Mouse (Mus musculus) embryonic facial prominence, embryonic 14.5 days (tissue): Measurements from ENCODE around the gene Psmd11. TPM values are rescaled to one million over a fixed set of nuclear protein-coding genes. Genes with fewer than 3 reads are reported as not detected.
A peak's percentile ranks its signal among the peaks of the same experiment; 100 is the strongest.

ENCODE experiments used
- ATAC-seq: fragments of 200-750 bp; cut with Nextera tagmentation; 2 replicates; pipeline ENCODE4 v1.8.0; 2017; ENCODE audit warnings: low read depth, moderate number of reproducible peaks, moderate TSS enrichment
- DNase-seq: peaks from one replicate; pipeline ENCODE4 v3.0.0-alpha.2; 2015; ENCODE audit warnings: low spot score
- H3K27ac ChIP-seq: fragments of 300-500 bp; sonication (generic); replicated peaks from 2 replicates; pipeline ENCODE4 v1.5.1; 2014; ENCODE audit warnings: low read depth, mild to moderate bottlenecking, low read length, moderate library complexity
- H3K27me3 ChIP-seq: fragments of 300-500 bp; sonication (generic); replicated peaks from 2 replicates; pipeline ENCODE4 v1.6.1; 2014; ENCODE audit warnings: low read length; ENCODE audit not compliant: control insufficient read depth, insufficient read depth
- H3K36me3 ChIP-seq: fragments of 300-500 bp; sonication (generic); 2 replicates; pipeline ENCODE4 v1.6.1; 2014; ENCODE audit warnings: low read length, mixed read lengths; ENCODE audit not compliant: control insufficient read depth, insufficient read depth
- H3K4me1 ChIP-seq: fragments of 300-500 bp; sonication (generic); 2 replicates; pipeline ENCODE4 v1.6.1; 2014; ENCODE audit warnings: antibody characterized with exemption, low read length; ENCODE audit not compliant: control insufficient read depth, insufficient read depth
- H3K4me2 ChIP-seq: fragments of 300-500 bp; sonication (generic); 2 replicates; pipeline ENCODE4 v1.6.1; 2014; ENCODE audit warnings: low read depth, mild to moderate bottlenecking, low read length, moderate library complexity, mixed read lengths
- H3K4me3 ChIP-seq: fragments of 300-500 bp; sonication (generic); 2 replicates; pipeline ENCODE4 v1.5.1; 2014; ENCODE audit warnings: low read depth, mild to moderate bottlenecking, low read length
- H3K9ac ChIP-seq: fragments of 300-500 bp; sonication (generic); 2 replicates; pipeline ENCODE4 v1.6.1; 2014; ENCODE audit warnings: low read depth, mild to moderate bottlenecking, low read length, moderate library complexity, mixed read lengths
- H3K9me3 ChIP-seq: fragments of 300-500 bp; sonication (generic); 2 replicates; pipeline ENCODE4 v1.6.1; 2016; ENCODE audit warnings: low read length; ENCODE audit not compliant: control insufficient read depth
- WGBS: fragments of 180-500 bp; shearing (Covaris S2); extraction: QIAGEN DNeasy Blood & Tissue Kit; methylation state at CpG from one replicate; pipeline ENCODE4 v1.1.7; 2014; 5-methylcytosine and 5-hydroxymethylcytosine counted together
- polyA plus RNA-seq: library from polyadenylated mRNA; unstranded; fragments of >200 nt; fragmentation: Nextera tagmentation; extraction: Ambion mirVana; gene quantifications from 2 replicates; pipeline ENCODE4 v1.2.1, GENCODE M21; 2014

Psmd11 gene
- polyA plus RNA-seq, 1 experiment from 2014 or later = 264 TPM

- ATAC-seq (no peak), DNase-seq (no peak)
- Histone ChIP-seq H3K9ac (no peak overlapping the region), H3K4me2 (no peak overlapping the region), H3K4me3 (no peak overlapping the region), H3K27me3 (no peaks in the 10 kb centered on the region), H3K4me1 (peaks cover 9% of the 10 kb centered on the region), H3K9me3 (no peaks in the 10 kb centered on the region), H3K27ac (peak overlapping the region; percentile 58), H3K36me3 (no peaks in the 10 kb centered on the region)
- WGBS = 55% methylated on average over 11 of the region's 11 CpGs
Observed at GRCm38 (mm10) chr11:80498328-80499070, 70.1 kb downstream of the Psmd11 start.

- no peak overlapping the region for H3K4me3 ChIP-seq
- H3K27ac ChIP-seq = peak overlapping the region; percentile 58; the same call in 1 of the 2 replicates
- H3K9ac ChIP-seq = no peak overlapping the region
- ATAC-seq (no peak), DNase-seq (no peak)
- WGBS = 58% methylated on average over 4 of the region's 4 CpGs
- H3K36me3 ChIP-seq = no peaks in the 10 kb centered on the region
- H3K9me3 ChIP-seq = no peaks in the 10 kb centered on the region
- no peaks in the 10 kb centered on the region for H3K27me3 ChIP-seq
- H3K4me1 ChIP-seq = peaks cover 19% of the 10 kb centered on the region
- H3K4me2 ChIP-seq = no peak overlapping the region
Observed at GRCm38 (mm10) chr11:80499550-80499952, 71.1 kb downstream of the Psmd11 start.

GRCm38 (mm10) chr11:80503281-80503680 lies 74.9 kb downstream of the Psmd11 start:
- 78% methylated on average over 6 of the region's 6 CpGs for WGBS
- no peak overlapping the region for H3K4me3 ChIP-seq
- H3K4me1 ChIP-seq = peaks cover 23% of the 10 kb centered on the region
- H3K9me3 ChIP-seq = no peaks in the 10 kb centered on the region
- no peaks in the 10 kb centered on the region for H3K36me3 ChIP-seq
- H3K27me3 ChIP-seq = no peaks in the 10 kb centered on the region
- DNase-seq (no peak), ATAC-seq (no peak)
- H3K4me2 ChIP-seq = no peak overlapping the region
- no peak overlapping the region; the same call in 1 of the 2 replicates for H3K27ac ChIP-seq
- 0 out of 2 replicates have a peak overlapping the region, but pooled peaks have one; percentile 21 for H3K9ac ChIP-seq

GRCm38 (mm10) chr11:80503726-80504452 lies 75.5 kb downstream of the Psmd11 start:
- Histone ChIP-seq H3K4me3 (no peak overlapping the region), H3K27me3 (no peaks in the 10 kb centered on the region), H3K4me1 (peaks cover 25% of the 10 kb centered on the region), H3K4me2 (no peak overlapping the region), H3K36me3 (no peaks in the 10 kb centered on the region), H3K9ac (peak overlapping the region; percentile 21; the same call in 1 of the 2 replicates), H3K9me3 (no peaks in the 10 kb centered on the region), H3K27ac (peak overlapping the region; percentile 29; the same call in 1 of the 2 replicates)
- ATAC-seq (peak; percentile 81), DNase-seq (peak; percentile 92)
- 30% methylated on average over 13 of the region's 13 CpGs for WGBS

- H3K9ac ChIP-seq = no peak overlapping the region
Observed at GRCm38 (mm10) chr11:80504519-80505385, 76.3 kb downstream of the Psmd11 start.

GRCm38 (mm10) chr11:80505581-80505980 lies 77.2 kb downstream of the Psmd11 start:
- DNase-seq (no peak), ATAC-seq (no peak)
- H3K9ac ChIP-seq = no peak overlapping the region
- H3K4me2 ChIP-seq = no peak overlapping the region
- 76% methylated on average over 3 of the region's 3 CpGs for WGBS
- H3K36me3 ChIP-seq = no peaks in the 10 kb centered on the region
- no peaks in the 10 kb centered on the region for H3K9me3 ChIP-seq
- no peaks in the 10 kb centered on the region for H3K27me3 ChIP-seq
- H3K4me3 ChIP-seq = no peak overlapping the region
- peaks cover 24% of the 10 kb centered on the region for H3K4me1 ChIP-seq
- no peak overlapping the region for H3K27ac ChIP-seq

More at GRCm38 (mm10) chr11:80504519-80505385, 76.3 kb downstream of the Psmd11 start:
- H3K4me2 ChIP-seq = no peak overlapping the region
- no peaks in the 10 kb centered on the region for H3K9me3 ChIP-seq
- peaks cover 24% of the 10 kb centered on the region for H3K4me1 ChIP-seq
- DNase-seq (no peak), ATAC-seq (no peak)
- 37% methylated on average over 6 of the region's 6 CpGs for WGBS
- H3K4me3 ChIP-seq = no peak overlapping the region
- no peaks in the 10 kb centered on the region for H3K36me3 ChIP-seq
- no peaks in the 10 kb centered on the region for H3K27me3 ChIP-seq
- peak overlapping the region; percentile 29; the same call in 1 of the 2 replicates for H3K27ac ChIP-seq

GRCm38 (mm10) chr11:80506483-80506882 lies 78.1 kb downstream of the Psmd11 start:
- no peak overlapping the region for H3K27ac ChIP-seq
- no peaks in the 10 kb centered on the region for H3K36me3 ChIP-seq
- H3K27me3 ChIP-seq = no peaks in the 10 kb centered on the region
- H3K9ac ChIP-seq = no peak overlapping the region
- H3K9me3 ChIP-seq = no peaks in the 10 kb centered on the region
- no peak overlapping the region for H3K4me3 ChIP-seq
- ATAC-seq (no peak), DNase-seq (no peak)
- peaks cover 24% of the 10 kb centered on the region for H3K4me1 ChIP-seq
- H3K4me2 ChIP-seq = no peak overlapping the region

- Histone ChIP-seq H3K9ac (no peak overlapping the region), H3K36me3 (no peaks in the 10 kb centered on the region), H3K4me2 (no peak overlapping the region), H3K4me1 (peaks cover 24% of the 10 kb centered on the region), H3K27me3 (no peaks in the 10 kb centered on the region), H3K9me3 (no peaks in the 10 kb centered on the region), H3K27ac (no peak overlapping the region), H3K4me3 (no peak overlapping the region)
- 84% methylated on average over 6 of the region's 6 CpGs for WGBS
- ATAC-seq (no peak), DNase-seq (no peak)
Observed at GRCm38 (mm10) chr11:80507791-80508190, 79.4 kb downstream of the Psmd11 start.
